Mouse (Mus musculus): ENCODE results near the gene Hist1h1b.
"Not testable (repeated sequence)": the region's sequence is repeated elsewhere in the genome, so short reads cannot be mapped to it uniquely, and the experiment has no call there.

GRCm38 (mm10) chr13:21820082-21820890 is 39.9 kb upstream of the Hist1h1b start:
- TF ChIP-seq POLR2A (IDR thresholded peaks at IDR 0.05; ENCODE audit: insufficient read depth, low read length); EP300 (IDR thresholded peaks at IDR 0.05; ENCODE audit: insufficient read depth, low read depth, low read length); CTCF (IDR thresholded peaks at IDR 0.05; ENCODE audit: low read depth, low read length): not testable (repeated sequence)
